Mouse (Mus musculus): Measurements from ENCODE around the gene Arid1b.
A peak's percentile ranks its signal among the peaks of the same experiment; 100 is the strongest.

Gene Arid1b

GRCm38 (mm10) chr17:4995561-4996051 lies 1.5 kb downstream of the Arid1b start:
- DNase-seq (ENCODE audit: extremely low spot score): no peak

- peak; percentile 59 for DNase-seq (ENCODE audit: extremely low spot score)
Observed at GRCm38 (mm10) chr17:4996121-4996813, 2.1 kb downstream of the Arid1b start.

GRCm38 (mm10) chr17:4996814-4997549 lies 2.9 kb downstream of the Arid1b start:
- DNase-seq (ENCODE audit: extremely low spot score): peak; percentile 49

DNA sequence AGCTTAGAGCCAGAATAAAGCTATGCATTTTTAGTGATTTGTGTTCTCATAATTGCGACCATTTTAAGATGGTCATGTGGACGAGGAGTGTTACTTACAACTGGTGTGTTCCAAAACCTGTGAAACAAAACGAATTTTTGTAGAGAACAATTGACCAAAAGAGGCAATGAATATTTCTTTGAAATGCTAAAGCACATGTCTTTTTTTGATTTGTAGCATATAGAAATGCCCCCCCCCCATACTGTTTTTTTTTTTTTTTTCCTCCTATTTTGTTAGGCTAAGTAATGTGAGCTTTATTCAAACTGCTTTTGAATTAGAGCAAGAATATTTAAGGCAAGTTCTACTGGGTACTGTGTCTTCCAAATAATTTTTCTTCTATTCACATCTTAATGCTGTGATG lies 3.8 kb downstream of the Arid1b start:
- DNase-seq (ENCODE audit: extremely low spot score): no peak

DNA sequence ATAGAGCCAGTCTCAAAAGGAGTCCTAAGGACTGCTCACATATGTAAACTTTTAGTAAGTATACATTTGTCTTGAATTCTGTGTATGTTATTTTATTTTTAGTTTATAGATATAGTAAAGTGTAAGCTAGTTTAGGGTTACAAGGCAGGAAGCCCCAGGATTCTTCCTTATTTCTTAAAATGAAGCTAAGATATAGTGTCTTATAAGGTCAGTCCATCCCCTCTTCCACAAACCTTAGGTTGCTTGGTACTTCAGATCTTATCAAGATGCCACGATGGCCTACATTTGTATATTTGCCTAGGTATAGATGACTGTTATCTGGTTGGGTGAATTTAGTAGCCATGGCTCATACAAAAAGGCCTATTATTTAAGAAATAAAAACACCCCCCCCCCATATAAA lies 5.1 kb downstream of the Arid1b start:
- DNase-seq (ENCODE audit: extremely low spot score): no peak

GRCm38 (mm10) chr17:5000001-5000400 lies 5.9 kb downstream of the Arid1b start:
- DNase-seq (ENCODE audit: extremely low spot score): no peak

DNA sequence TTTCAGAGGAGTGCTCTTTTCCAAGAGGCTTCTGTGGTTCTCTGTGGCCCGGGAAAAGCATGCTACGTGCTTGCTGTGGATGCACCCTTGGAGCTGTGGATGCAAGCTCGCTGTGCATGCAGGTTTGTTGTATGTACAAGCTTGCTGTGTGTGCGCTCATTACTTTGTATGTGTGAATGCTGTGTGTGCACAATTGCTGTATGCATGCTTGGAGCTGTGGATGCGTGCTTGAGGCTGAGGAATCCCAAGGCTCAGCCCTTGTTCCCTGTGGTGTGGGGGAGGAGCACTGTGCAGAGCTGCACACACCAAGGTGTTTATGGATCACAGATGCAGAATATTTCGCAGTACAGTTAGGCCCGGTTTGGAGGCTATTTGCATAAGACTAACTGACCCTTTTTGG lies 6.7 kb downstream of the Arid1b start:
- DNase-seq (ENCODE audit: extremely low spot score): no peak

- no peak for DNase-seq (ENCODE audit: extremely low spot score)
Observed at GRCm38 (mm10) chr17:5001531-5002131, 7.5 kb downstream of the Arid1b start.

GRCm38 (mm10) chr17:5002937-5003508 lies 8.9 kb downstream of the Arid1b start:
- no peak for DNase-seq (ENCODE audit: extremely low spot score)

- DNase-seq (ENCODE audit: extremely low spot score): no peak
Observed at GRCm38 (mm10) chr17:5004266-5004665, 10.1 kb downstream of the Arid1b start.

DNA sequence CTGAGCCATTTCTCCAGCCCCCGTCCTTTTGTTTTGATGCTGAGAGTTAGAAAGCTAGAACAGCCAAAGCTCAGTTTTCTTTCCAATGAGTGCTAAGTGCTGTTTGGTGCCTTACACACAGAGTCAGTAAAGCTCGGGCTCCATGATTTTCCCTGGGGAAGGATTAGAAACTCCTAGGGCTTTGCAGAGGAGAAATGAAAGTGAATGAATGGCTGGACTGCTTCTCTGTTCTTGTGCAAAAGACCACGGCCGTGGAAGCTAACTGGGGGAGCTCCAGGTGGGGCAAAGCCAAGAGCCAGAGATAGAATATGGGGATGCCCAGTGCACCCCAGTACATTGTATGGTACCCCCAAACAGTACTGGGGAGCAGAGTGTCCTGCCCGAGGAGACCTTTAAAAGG lies 10.6 kb downstream of the Arid1b start:
- DNase-seq (ENCODE audit: extremely low spot score): no peak

DNA sequence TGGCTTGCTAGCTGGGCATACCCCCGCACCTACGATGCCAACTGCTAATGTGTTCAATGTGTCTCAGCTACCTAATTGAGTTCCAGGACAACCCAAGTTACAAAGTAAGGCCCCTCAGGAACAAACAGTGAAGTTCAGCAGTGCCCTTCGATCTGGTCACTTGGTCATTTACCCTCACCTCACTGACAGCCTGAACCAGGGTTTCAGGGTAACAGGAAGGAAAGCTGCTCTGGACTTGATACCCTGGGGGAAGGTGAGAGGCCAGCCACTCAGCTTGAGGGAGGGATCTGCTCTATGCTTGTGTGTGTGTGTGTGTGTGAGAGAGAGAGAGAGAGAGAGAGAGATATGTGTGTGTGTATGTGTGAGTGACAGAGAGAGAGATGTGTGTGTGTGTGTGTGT lies 11.2 kb downstream of the Arid1b start:
- DNase-seq (ENCODE audit: extremely low spot score): no peak

DNA sequence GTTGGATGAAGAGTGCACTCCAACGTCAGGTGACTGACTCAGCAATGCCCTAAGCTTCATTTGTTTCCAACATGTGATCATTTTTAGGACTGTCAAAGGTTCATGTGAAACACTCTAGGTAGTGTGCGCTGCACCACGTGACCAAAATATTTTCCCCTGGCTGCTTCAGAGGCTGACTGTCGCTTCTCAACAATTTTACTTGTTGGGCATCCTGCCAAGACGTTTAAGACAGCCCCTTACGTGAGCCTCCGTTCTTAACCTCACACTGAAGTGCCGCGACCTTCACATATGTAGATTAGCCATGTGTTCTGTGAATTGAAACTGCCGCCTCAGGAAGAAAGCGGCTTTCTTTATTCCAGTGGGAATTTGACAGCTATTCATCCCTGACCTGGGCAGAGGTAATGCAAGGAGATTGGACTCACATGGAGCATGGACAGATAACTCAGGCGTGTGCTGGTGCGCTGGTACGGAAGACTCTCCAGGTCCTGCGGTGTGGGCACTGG lies 13.1 kb downstream of the Arid1b start:
- DNase-seq (ENCODE audit: extremely low spot score): no peak

DNA sequence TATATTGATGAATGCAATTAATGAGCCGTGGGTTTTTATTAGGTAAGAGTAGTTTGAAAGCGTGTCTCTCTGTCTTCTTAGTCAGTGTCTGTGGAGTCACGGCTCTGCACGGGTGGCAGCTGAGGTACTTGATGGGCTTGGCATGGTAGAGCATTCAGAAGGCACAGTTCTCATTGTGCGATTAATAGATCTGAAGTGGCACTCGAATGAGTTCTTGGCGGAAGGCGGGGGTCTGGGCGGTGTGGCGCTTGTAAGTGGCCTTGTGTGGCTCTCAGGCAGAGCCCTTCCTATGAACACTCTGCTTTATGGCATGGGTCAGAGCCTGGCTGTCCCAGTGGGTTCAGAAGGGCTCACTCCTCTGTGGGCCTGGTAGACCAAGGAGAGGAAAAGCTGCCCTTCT lies 14.1 kb downstream of the Arid1b start:
- DNase-seq (ENCODE audit: extremely low spot score): no peak

DNA sequence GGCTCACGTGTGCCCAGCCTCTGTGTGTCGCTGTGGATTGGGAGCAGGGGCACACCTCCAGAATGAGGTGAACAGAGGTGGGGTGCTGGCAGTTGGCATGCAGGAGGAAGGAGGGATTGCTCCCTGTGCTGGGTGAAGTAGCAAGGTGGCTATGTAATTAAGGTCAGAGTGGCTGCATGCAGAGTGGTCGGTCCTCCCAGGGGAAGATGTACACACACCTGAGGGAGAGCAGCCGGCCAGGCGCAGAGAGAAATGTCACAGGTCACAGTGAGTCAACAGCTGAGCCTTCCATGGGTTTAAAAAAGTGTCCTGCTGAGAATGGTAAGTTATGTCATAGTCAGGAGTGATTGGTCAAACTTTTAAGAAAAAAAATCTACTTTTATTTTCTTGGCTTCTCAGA lies 14.6 kb downstream of the Arid1b start:
- no peak for DNase-seq (ENCODE audit: extremely low spot score)

GRCm38 (mm10) chr17:5009526-5010260 lies 15.6 kb downstream of the Arid1b start:
- DNase-seq (ENCODE audit: extremely low spot score): no peak

- DNase-seq (ENCODE audit: extremely low spot score): no peak
Observed at GRCm38 (mm10) chr17:5010781-5011180, 16.6 kb downstream of the Arid1b start.

GRCm38 (mm10) chr17:5012091-5012490 lies 18.0 kb downstream of the Arid1b start:
- no peak for DNase-seq (ENCODE audit: extremely low spot score)

DNA sequence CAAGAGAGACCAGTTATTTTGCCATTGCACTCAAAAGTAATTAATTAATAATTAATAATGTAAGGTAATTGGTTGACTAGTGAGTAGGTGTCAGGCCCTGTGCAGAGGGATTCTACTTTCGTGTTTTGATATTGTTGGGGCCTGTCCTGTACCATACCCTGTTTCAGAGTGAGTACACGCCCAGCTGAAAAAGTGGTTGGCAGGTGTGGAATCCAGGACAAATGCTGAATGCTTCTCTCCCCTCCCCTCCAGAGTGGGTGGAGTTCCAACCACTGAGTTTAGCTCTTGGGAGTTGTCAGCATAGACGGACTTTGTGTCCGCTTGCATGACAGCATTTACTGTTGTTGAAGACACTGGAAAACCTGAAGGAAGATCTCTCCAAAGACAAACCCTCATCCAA lies 18.4 kb downstream of the Arid1b start:
- no peak for DNase-seq (ENCODE audit: extremely low spot score)

GRCm38 (mm10) chr17:5014327-5014957 lies 20.3 kb downstream of the Arid1b start:
- no peak for DNase-seq (ENCODE audit: extremely low spot score)

GRCm38 (mm10) chr17:5016404-5016803 lies 22.3 kb downstream of the Arid1b start:
- no peak for DNase-seq (ENCODE audit: extremely low spot score)
